Mouse (Mus musculus): ENCODE measurements around the gene Syngap1. TPM values are rescaled to one million over a fixed set of nuclear protein-coding genes. Genes with fewer than 3 reads are reported as not detected.

Gene Syngap1
- polyA plus RNA-seq, 1 experiment: 136 TPM

DNA sequence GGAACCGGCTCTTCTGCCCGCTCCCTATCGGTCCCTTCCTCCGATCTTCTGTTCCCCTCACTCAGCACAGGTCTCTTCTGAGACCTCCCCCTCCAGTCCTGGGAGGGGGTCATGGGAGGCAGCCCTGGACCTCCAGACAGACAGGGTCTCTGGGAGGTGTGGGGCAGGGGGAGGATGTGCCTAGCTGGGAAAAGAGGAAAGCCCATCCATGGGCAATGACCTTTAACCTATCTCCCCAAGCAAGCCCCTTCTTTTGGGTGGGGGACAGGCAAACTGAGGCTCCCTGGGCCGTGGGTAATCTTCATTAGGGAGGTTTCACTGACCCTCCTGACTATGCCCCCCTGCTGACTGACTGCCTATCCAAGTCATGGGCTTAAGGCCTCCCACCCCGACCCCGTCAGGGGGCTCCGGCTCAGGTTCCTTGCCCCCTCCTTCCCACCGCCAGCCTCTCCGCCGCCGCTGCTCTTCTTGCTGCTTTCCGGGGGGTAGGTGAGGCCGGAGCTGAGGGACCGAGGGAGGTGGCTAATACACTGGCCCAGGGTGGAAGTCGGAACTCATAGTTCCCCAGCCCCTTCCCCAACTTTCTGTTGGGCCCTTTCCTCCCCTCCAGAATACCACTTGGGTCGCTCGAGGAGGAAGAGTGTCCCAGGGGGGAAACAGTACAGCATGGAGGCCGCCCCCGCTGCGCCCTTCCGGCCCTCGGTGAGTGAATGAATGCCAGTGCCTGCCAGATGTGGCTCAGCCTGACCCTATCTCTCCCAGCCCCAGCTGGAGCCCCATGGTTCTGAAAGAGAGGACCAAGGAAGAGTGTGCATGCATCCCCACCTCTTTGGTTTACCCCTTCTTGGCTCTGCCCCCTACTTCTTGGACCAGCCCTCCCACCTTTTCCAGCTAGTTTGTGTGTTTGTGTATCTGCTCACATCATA lies 11.2 kb downstream of the Syngap1 start:
- DNase-seq (ENCODE audit: low read depth): no peak

DNA sequence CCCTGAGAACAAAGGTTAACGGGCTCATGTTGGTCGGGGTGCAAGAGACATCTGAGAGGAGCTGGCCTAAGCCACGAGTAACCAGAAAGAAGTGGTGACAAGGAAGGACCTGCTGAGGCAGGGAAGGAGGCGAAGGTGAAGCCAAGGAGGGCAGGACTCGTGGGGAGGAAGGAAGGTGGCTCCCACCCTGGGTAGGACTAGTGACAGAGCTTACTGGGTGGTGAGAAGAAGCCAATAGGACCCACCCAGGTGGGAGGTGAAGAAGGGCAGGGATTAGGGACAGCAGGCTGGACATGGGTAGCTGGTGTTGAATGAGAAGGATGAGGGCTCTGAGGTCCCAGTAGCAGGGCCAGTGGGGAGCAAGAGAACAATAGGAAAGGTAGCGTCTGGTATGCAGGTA lies 12.1 kb downstream of the Syngap1 start:
- no peak for DNase-seq (ENCODE audit: low read depth)
- TF ChIP-seq POLR2A (IDR thresholded peaks at IDR 0.05; ENCODE audit: borderline replicate concordance, extremely low read depth, insufficient read depth, insufficient read length, poor library complexity, severe bottlenecking): no peak
- no peak for TF ChIP-seq CTCF (IDR thresholded peaks at IDR 0.05; ENCODE audit: borderline replicate concordance, extremely low read depth, insufficient read depth, insufficient read length)

More for the DNA sequence above, 11.2 kb downstream of the Syngap1 start:
- no peak for TF ChIP-seq CTCF (IDR thresholded peaks at IDR 0.05; ENCODE audit: borderline replicate concordance, extremely low read depth, insufficient read depth, insufficient read length)
- TF ChIP-seq POLR2A (IDR thresholded peaks at IDR 0.05; ENCODE audit: borderline replicate concordance, extremely low read depth, insufficient read depth, insufficient read length, poor library complexity, severe bottlenecking): no peak

DNA sequence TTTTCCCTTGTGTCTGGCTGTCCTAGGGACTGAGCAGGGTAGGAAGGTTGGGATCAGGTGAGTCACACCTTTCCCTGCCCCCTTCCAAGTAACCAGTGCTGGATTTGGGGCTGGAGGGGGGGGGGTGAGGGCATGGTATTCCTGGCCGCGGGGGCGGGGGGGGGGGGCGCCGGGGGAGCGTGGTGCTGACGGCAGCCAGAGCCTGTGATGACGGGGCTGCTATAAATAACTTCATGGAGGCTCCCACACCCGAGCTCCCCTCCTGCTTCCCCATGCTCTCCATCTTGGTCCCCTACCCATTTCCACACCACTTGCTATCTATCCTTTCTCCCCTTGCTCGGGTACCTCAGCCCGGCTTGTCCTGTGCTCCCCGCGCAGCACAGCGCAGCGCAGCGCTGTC lies 12.7 kb downstream of the Syngap1 start:
- DNase-seq (ENCODE audit: low read depth): no peak
- TF ChIP-seq CTCF (IDR thresholded peaks at IDR 0.05; ENCODE audit: borderline replicate concordance, extremely low read depth, insufficient read depth, insufficient read length) (no peak), POLR2A (IDR thresholded peaks at IDR 0.05; ENCODE audit: borderline replicate concordance, extremely low read depth, insufficient read depth, insufficient read length, poor library complexity, severe bottlenecking) (no peak)

DNA sequence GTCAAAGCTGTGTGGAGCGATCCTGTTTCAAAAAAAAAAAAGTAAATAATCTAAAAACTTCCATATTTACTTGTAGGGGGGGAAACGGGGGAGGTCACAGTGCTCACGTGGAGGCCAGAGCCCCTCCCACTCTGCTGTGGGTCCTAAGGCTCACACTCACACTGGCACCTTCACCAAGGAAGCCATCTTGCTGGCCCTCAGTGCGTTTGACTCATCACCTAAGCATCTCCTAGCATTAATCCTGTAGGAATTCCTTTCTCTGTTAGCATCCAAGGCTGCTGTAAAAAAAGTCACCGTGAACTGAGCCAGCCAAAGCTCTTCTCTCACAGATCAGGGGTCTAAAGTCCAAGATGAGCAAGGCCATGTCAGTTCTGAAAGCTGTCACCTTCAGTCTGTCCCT lies 15.3 kb downstream of the Syngap1 start:
- no peak for DNase-seq (ENCODE audit: low read depth)
- TF ChIP-seq POLR2A (IDR thresholded peaks at IDR 0.05; ENCODE audit: borderline replicate concordance, extremely low read depth, insufficient read depth, insufficient read length, poor library complexity, severe bottlenecking) (no peak), CTCF (IDR thresholded peaks at IDR 0.05; ENCODE audit: borderline replicate concordance, extremely low read depth, insufficient read depth, insufficient read length) (no peak)

DNA sequence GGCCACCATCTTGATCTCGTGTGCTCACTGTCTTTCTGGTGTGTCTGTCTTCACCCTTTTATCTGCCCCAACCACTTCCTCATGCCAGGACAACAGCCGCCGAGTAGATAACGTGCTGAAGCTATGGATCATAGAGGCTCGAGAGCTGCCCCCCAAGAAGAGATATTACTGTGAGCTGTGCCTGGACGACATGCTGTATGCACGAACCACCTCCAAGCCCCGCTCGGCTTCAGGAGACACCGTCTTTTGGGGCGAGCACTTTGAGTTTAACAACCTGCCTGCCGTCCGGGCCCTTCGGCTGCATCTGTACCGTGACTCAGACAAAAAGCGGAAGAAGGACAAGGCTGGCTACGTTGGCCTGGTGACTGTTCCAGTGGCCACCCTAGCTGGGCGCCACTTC lies 15.8 kb downstream of the Syngap1 start:
- no peak for DNase-seq (ENCODE audit: low read depth)
- no peak for TF ChIP-seq POLR2A (IDR thresholded peaks at IDR 0.05; ENCODE audit: borderline replicate concordance, extremely low read depth, insufficient read depth, insufficient read length, poor library complexity, severe bottlenecking)
- no peak for TF ChIP-seq CTCF (IDR thresholded peaks at IDR 0.05; ENCODE audit: borderline replicate concordance, extremely low read depth, insufficient read depth, insufficient read length)

DNA sequence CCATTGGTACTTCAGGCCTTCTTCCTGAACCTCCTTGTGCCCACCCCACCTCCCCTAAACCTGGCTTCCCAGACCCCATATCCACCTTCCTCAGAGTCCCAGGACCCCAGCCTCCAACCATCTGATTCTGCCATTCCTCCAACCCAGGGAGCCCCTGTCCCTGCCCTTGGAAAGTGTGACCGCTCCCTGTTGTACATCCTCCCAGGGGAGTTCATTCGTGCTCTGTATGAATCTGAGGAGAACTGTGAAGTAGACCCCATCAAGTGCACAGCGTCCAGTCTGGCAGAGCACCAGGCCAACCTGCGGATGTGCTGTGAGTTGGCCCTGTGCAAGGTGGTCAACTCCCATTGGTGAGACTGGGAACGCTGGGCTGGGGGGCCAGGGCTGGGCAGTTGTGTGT lies 16.8 kb downstream of the Syngap1 start:
- TF ChIP-seq POLR2A (IDR thresholded peaks at IDR 0.05; ENCODE audit: borderline replicate concordance, extremely low read depth, insufficient read depth, insufficient read length, poor library complexity, severe bottlenecking) (no peak), CTCF (IDR thresholded peaks at IDR 0.05; ENCODE audit: borderline replicate concordance, extremely low read depth, insufficient read depth, insufficient read length) (no peak)
- DNase-seq (ENCODE audit: low read depth): no peak

DNA sequence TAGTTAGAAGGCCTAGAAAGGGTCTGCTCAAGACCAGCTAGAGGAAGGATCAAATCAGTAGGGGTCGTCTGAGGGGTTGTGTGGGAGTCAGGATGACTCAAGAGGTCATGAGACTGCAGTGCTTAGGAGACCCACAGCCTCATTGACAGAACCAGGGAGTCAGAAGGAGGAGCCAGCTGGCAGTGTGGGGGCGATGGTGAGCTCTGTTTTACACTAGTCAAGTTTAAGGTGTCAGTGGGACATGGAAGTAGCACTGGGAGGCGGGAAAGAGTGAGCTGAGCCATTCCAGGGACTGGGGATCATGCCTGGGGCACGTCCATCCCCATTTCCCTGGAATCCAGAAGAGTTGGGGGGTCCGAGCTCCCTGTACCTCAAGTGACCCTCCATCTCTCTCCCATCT lies 17.8 kb downstream of the Syngap1 start:
- no peak for DNase-seq (ENCODE audit: low read depth)

DNA sequence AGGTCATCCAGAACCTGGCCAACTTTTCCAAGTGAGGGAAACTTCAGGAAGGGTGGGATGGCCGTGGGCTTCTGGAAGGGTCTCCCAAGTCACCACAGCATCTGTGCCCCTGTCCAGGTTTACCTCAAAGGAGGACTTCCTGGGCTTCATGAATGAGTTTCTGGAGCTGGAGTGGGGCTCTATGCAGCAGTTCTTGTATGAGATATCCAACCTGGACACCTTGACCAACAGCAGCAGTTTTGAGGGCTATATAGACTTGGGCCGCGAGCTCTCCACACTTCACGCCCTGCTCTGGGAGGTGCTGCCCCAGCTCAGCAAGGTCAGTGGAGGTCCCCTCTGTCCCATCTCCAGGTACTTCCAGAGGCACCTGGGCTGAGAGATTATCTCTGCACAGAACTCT lies 18.8 kb downstream of the Syngap1 start:
- TF ChIP-seq CTCF (IDR thresholded peaks at IDR 0.05; ENCODE audit: borderline replicate concordance, extremely low read depth, insufficient read depth, insufficient read length) (no peak), POLR2A (IDR thresholded peaks at IDR 0.05; ENCODE audit: borderline replicate concordance, extremely low read depth, insufficient read depth, insufficient read length, poor library complexity, severe bottlenecking) (no peak)
- no peak for DNase-seq (ENCODE audit: low read depth)

More for the DNA sequence above, 17.8 kb downstream of the Syngap1 start:
- TF ChIP-seq CTCF (IDR thresholded peaks at IDR 0.05; ENCODE audit: borderline replicate concordance, extremely low read depth, insufficient read depth, insufficient read length): no peak
- no peak for TF ChIP-seq POLR2A (IDR thresholded peaks at IDR 0.05; ENCODE audit: borderline replicate concordance, extremely low read depth, insufficient read depth, insufficient read length, poor library complexity, severe bottlenecking)

DNA sequence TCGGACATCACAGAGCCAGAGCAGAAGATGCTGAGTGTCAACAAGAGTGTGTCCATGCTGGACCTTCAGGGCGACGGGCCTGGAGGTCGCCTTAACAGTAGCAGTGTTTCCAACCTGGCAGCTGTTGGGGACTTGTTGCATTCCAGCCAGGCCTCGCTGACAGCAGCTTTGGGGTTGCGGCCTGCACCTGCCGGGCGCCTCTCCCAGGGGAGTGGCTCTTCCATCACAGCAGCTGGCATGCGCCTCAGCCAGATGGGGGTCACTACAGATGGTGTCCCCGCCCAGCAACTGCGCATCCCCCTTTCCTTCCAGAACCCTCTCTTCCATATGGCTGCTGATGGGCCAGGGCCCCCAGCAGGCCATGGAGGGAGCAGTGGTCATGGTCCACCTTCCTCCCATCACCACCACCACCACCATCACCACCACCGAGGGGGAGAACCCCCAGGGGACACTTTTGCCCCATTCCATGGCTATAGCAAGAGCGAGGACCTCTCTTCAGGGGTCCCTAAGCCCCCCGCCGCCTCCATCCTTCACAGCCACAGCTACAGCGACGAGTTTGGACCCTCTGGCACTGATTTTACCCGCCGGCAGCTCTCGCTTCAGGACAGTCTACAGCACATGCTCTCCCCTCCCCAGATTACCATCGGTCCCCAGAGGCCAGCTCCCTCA lies 20.7 kb downstream of the Syngap1 start:
- no peak for TF ChIP-seq POLR2A (IDR thresholded peaks at IDR 0.05; ENCODE audit: borderline replicate concordance, extremely low read depth, insufficient read depth, insufficient read length, poor library complexity, severe bottlenecking)
- TF ChIP-seq CTCF (IDR thresholded peaks at IDR 0.05; ENCODE audit: borderline replicate concordance, extremely low read depth, insufficient read depth, insufficient read length): no peak
- no peak for DNase-seq (ENCODE audit: low read depth)

DNA sequence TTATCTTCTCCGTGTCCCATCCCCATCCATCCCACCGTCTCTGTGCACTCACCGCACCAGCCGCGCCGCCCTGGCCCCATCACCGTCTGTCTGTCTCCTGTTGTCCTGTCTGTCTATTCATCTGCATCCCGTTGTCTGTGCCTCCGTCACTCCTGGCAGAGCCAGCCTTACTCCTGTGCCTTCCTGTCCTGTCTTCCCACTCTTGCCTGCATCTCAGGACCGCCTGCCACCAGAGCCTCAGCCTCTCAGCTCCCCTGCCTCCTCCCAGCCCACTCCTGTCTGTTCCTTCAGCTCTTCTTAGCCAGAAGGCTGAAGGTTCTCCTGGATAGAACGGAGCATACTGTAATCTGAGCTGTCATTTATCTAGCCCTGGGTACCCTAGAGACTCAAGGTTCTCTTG lies 25.9 kb downstream of the Syngap1 start:
- TF ChIP-seq CTCF (IDR thresholded peaks at IDR 0.05; ENCODE audit: borderline replicate concordance, extremely low read depth, insufficient read depth, insufficient read length) (no peak), POLR2A (IDR thresholded peaks at IDR 0.05; ENCODE audit: borderline replicate concordance, extremely low read depth, insufficient read depth, insufficient read length, poor library complexity, severe bottlenecking) (no peak)
- no peak for DNase-seq (ENCODE audit: low read depth)

DNA sequence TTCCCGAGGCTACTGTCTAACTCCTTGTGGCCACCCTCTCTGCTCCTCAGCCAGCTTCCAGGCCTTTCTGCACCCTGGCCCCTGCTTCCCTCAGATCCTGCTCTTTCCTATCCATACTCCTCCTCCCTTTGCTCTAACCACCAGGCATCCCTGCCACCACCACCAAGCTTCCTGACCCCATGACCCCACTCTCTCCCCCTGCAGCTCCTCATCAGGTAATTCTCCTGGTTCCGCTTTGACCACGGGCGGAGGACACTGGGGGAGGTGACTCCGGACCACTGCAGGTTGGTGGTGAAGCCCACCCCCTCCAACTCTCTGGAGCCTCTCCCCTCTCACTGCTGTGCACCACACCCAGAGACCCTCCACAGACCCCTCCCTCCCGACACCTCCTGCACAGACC lies 26.4 kb downstream of the Syngap1 start:
- no peak for TF ChIP-seq CTCF (IDR thresholded peaks at IDR 0.05; ENCODE audit: borderline replicate concordance, extremely low read depth, insufficient read depth, insufficient read length)
- no peak for DNase-seq (ENCODE audit: low read depth)

DNA sequence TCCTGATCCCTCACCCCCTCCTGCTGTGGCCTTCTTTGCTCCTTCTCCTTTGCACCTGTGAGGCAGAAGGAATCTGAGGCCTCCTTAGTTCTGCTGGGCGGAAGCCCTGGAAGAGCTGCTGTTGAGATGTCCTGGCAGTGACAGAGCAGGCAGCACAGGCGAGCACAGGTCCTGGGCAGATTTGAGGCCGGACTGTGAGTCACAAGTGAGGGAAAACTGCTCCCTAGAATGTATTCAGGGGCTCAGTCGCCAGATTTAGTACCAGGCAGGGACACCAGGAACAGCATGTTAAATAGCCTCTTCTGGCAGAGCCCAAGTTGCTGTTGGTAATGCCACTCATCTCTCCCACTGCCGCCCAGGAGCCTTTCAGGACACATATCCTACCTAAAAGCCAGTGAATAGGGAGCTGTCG lies 27.2 kb downstream of the Syngap1 start:
- DNase-seq (ENCODE audit: low read depth): no peak
- TF ChIP-seq POLR2A (IDR thresholded peaks at IDR 0.05; ENCODE audit: borderline replicate concordance, extremely low read depth, insufficient read depth, insufficient read length, poor library complexity, severe bottlenecking) (no peak), CTCF (IDR thresholded peaks at IDR 0.05; ENCODE audit: borderline replicate concordance, extremely low read depth, insufficient read depth, insufficient read length) (no peak)
